Mouse (Mus musculus): ENCODE measurements at regions not wholly inside any gene's neighbourhood (a gene's known extent, or its start where the extent isn't known, plus 50 kb on each side); places are given as distances from the start of the nearest gene placed in this dataset.

DNA sequence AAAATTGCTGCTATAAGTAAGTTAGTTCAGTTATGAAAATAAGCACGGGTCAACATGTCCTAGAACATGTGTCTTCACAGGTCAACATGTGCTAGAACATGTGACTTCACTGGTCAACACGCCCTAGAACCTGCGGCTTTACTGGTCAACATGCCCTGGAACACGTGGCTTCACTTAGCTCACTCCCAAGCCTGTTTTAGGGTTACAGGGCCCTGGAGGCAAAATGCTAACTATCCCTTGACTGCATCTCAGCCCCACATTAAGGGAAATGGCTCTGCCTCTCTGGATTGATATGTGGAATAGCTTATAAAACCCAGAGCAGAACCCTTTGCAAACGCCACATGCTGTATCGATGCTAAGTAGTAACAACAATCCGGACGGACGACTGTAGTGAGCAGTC is 67.8 kb downstream of the Nkx6-1 start:
- TF ChIP-seq CTCF (IDR thresholded peaks at IDR 0.05; ENCODE audit: borderline replicate concordance, extremely low read depth, insufficient read depth, insufficient read length) (no peak), POLR2A (IDR thresholded peaks at IDR 0.05; ENCODE audit: borderline replicate concordance, extremely low read depth, insufficient read depth, insufficient read length, poor library complexity, severe bottlenecking) (no peak)

Measured in brain, embryonic 14.5 days (tissue).